Mouse (Mus musculus): ENCODE data around the gene Gm28539.
"Not testable (repeated sequence)": the region's sequence is repeated elsewhere in the genome, so short reads cannot be mapped to it uniquely, and the experiment has no call there.

Gene Gm28539

DNA sequence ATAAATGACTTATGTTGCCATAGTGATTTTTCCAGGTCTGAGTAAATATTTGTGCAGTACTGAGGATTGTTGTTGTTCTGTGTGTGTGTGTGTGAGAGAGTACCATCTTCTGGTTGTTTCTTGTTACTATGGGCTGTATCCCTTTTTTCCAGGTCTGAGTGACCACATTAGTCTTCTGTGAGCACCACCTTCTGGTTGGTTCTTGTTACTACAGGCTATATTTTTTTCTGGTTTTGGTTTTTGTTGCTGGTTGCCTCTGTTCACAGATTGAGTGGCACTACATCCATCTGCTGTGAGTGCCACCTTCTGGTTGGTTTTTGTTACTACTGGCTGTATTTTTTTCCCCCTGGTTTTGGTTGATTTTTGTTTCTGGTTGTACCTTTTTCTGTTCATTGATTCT lies 22.2 kb downstream of the Gm28539 start:
- DNase-seq = no peak

DNA sequence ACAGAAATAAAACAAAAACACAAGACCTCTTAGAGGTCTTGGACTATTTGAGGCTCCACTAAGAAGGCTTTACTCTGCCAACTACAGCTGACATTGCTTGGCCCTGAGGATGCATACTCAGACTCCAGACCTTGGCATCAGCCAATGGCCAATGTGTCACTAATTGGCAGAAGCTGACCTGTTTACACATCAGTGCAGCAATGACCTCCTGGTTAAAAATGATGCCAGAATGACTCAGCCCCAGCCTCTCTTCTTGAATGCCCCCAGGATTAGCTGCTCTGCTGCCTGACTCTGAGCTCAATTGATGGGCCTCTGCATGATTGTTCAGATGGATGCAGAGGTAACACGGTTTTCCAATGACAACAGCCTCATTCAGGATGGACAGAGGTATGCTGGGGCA lies 23.8 kb downstream of the Gm28539 start:
- no peak for DNase-seq

DNA sequence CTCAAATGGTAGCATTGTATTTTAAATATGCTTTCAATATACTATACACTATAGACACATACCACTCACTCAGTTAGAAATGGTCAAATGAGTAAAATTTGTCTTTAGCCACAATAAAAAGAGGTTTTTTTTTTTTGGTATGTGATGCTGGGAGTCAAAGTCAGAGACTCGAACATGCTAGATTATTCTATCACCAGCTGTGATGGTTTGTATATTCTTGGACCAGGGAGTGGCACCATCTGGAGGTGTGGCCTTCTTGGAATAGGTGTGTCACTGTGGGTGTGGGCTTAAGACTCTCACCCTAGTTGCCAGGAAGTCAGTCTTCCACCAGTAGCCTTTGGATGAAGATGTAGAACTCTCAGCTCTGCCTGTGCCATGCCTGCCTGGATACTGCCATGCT lies 34.1 kb downstream of the Gm28539 start:
- DNase-seq = not testable (repeated sequence)

DNA sequence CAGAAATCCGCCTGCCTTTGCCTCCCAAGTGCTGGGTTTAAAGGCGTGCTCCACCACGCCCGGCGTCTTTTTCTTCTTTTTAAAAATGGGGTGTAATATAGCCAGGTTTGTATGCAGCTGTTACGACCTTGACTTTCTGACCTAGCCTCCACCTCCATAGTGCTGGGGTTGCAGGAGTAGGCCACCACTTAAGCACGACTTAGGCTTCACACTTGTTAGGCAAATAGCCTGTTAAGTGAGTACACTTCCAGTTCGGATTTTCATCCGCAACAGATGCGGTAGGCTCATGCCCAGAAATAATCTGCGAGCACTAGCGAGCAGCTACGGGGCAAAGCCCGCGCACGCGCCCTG lies 39.7 kb downstream of the Gm28539 start:
- DNase-seq = no peak

DNA sequence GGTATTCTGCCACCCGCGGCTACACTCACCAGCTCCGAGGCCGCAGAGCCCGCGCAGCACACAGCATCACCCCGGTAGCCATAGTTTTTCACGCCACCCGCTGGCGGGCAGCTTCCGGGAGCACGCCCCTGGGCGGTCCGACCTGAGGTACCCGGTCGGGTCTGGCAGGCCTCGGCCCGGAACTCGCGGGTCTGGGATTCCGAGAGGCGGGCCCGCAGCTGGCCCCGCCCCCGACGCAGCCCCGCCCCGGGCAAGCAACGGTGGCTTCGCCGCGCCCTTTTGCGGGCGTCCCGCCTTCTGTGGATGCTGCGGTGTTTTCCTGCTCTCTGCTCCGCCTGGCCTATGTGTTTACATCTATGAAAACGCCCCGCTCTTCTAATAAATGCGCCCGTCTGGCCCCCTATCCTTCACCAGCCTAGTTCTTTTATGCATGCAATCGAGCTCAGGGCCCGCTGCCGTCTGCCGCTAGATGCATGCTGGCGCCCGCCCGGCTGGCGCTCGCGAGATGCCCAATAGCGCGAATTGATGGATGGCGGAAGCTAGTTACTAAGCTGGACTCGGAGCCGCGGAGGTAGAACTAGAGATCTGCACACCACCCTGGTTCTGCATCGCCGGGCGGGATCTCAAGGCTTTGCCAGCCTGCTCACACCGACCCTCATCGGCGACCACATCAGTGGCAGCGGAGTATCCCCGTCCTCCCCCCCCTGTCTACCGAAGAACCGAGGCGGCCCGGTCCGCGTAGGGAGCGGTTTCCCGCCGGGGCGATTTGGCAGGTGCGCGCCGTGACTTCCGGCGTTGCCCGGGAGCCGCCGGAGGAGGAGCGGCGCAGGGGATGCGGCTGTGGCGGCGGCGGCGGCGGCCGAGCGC lies 40.3 kb downstream of the Gm28539 start, which contains the start of the genes Mrpl40 and Hira:
TSS of gene Mrpl40 (minus strand) at position 421 of the 867 bp plus-strand sequence.
TSS of gene Hira (plus strand) at position 596 of the 867 bp plus-strand sequence.
- DNase-seq = peak; percentile 96

DNA sequence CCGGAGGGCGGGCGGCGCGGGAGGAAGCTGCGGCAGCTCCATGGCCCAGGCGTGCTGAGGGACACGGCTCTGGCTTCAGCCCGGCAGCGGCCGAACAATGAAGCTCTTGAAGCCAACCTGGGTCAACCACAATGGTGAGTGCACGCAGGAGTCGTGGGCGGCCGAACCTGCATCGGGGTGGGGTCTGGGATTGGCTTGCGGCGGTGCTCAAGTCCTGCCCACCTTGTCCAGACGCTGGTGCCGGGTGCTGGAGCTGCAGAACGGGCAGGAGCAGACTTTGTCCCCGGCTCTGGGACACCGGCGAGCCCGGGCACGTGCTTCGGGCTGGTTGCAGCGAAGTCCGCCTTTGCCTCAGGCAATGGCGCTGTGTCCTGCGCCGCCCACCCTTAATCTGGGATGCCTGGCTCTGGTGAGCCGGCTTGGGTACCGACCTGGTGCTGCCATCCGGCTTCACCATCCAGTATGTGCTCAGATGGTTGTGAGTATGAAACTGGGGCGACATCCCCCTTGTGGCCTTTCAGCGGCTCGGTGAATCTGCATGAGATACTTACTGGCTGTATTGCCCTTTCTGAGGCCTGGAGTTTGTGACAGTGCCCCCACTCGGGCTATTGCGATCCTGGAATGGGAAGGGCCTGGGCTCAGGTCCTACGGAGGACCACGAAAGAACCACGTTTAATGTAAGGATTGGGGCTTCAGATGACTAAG lies 41.2 kb downstream of the Gm28539 start:
- peak; percentile 73 for DNase-seq

DNA sequence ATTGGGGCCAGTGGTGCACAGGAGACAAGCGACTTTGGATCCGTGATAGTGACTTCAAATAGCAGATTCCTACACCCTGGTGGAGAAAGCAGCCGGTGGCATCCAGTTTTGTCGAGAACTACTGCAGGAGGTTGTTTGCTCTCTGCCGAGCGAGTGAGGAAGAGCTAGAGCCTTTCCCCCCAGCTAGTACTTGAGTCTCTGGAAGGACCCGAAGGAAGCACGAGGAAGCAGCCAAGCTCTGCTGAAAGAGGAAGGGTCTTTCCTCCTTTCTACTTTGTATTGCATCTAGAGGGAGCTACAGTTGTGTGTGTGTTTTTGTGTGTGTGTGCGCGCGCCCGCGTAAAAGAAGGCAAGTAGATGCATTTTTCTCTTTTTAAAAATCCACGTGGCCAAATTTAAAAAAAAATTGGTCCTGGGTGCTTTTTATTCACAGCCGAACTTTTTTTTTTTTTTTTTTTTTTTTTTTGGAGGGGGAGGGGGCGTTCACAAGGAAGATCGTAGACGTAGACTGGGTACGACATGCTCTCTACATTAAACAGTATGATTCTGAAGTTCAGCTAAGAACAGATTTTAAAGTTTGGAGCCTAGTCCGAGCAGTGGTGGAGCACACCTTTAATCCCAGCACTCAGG lies 41.8 kb downstream of the Gm28539 start:
- DNase-seq = no peak

DNA sequence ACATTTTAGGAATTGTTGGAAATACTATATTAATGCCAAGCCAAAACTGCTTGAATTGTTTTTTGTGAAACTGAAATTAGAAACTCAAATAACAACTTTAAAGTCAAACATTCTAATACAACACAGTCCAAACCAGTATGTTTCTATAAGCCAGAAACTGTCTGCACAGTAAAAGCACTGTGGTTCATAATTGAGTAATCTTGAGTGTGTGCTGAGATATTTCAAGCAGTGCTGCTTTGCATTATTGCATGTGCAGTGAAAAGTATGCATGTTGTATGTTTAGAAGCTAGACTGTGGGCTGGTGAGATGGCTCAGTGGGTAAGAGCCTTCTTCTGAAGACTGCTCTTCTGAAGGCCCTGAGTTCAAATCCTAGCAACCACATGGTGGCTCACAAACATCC lies 47.7 kb downstream of the Gm28539 start:
- no peak for DNase-seq

DNA sequence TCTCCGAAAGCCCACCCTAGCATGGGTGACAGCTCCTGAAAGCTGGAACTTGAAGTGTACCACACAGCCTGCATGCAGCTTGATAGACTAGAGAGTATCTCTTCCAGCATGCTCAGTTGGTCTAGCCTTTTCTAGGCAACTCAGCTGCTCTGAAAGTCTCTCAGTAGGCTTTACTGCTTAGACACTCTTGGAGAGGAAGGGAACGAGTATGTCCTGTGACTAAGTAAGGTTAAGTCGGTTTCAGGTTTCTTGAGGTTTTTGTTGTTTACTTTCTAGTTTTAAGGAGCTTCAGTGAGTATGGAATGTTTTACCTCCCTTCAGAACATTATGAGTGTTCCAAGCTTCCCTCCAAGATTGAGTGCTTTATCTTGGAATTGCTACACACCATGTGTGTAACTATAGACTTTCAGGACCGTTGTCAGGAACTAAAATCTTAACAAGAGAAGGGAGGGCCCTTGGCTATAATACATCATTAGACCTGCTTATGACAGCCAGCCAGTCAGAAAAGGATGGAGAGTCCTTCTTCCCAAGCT lies 57.5 kb downstream of the Gm28539 start:
- DNase-seq = no peak

DNA sequence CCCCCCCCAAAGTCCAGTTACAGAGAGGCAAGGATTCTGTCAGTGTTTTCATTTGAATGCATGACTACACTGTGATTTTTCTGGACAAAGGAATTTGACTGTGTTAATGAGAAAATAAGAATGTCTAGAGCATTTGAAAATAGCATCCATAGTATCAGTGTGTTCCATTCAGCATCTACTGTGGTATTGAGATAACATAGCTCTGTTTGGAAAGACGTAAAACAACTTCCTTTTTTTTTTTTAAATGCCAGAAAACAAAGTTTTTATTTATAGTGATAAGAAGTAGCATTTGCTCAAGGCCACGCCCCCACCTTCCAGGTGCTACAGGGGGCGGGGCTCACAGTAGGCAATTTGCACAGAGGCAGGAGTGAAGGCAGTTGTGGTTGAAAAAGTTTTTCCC lies 58.9 kb downstream of the Gm28539 start:
- no peak for DNase-seq

DNA sequence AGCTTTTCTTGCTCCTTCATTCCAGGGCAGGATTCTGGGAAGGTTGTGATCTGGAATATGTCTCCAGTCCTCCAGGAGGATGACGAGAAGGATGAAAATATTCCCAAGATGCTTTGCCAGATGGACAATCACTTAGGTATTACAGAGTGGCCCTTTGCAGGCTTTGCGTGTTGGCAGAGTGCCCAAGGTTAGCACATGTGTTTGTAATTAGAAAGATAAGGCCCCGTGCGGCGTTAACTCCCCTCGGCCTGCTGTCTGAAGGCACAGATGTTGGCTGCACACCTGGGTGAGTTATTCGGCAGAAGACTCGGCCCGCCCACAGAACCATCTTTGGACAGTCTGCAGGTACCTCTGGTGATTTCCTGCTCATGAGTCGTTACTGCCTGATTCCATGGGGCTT lies 60.0 kb downstream of the Gm28539 start:
- DNase-seq = no peak

DNA sequence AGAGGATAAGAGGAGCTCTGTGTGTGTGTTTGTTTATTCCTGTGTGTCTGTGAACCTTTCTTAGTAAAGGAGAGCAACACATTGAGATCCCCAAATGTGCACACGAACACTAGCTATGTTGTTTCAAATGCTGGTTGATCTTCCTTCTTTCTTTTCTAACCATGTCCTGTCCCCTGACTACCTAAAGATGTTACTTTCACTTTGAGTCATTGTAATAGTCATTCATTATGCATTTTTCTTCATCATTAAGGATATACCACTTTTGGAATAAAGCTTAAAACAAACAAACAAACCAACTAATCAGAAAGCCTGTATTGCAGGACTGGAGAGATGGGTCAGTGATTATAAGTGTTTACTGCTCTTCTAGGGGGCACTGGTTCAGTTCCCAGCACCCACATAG lies 69.3 kb downstream of the Gm28539 start:
- no peak for DNase-seq

DNA sequence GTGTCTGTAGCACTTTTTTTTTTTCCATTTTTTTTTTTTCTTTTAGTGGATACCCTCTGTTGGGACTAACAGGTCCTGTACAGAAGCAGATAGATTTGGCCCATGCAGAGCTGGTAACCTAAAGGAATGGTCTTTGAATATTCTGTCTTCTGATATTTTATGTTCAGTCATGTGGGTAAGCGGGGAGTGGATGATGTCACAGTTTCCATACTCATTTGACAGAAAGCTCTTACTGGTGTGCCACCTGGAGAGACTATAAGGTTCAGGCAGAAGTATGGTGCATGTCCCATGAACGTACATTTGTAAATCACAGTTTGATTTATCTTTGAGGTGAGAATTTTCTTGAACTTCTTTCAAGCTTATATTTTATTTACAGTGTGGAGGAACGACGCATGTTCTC lies 79.7 kb downstream of the Gm28539 start:
- DNase-seq = no peak

DNA sequence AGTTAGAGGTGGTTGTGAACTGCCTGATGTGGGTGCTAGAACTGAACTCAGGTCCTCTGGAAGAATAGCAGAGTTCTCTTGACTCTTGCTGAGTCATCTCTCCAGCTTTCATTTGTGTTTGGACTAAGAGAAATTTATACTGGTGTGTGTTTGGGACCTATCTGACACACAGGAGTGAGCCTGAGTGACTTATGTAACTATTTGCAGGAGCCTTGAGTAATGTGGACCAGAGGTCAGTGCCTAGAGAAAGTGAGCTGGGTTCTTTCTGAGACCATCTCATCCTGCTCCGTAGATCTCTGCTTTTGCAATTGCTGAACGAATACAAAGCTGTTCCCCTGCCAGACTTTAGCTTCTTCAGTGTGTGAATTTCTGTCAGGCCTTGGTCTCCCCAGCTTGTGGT lies 85.4 kb downstream of the Gm28539 start:
- no peak for DNase-seq

DNA sequence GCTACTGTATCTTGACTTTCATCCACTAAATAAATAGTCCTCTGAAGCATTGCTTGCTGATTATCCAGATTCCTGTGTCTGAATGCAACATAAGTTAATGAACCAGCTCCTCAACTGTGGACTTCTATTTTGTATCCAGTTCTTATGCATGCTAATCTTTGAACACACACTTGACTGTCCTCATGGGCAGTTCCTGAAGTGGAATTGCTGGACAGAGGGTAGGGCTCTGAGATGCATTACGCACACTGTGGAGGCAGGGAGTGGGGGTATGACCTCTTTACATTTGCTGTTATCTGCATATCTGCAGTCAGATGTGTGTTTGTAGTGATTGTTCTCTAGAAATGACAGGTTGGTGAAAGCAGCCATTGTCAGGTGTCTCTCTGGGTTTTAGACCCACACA lies 91.6 kb downstream of the Gm28539 start:
- DNase-seq = no peak

DNA sequence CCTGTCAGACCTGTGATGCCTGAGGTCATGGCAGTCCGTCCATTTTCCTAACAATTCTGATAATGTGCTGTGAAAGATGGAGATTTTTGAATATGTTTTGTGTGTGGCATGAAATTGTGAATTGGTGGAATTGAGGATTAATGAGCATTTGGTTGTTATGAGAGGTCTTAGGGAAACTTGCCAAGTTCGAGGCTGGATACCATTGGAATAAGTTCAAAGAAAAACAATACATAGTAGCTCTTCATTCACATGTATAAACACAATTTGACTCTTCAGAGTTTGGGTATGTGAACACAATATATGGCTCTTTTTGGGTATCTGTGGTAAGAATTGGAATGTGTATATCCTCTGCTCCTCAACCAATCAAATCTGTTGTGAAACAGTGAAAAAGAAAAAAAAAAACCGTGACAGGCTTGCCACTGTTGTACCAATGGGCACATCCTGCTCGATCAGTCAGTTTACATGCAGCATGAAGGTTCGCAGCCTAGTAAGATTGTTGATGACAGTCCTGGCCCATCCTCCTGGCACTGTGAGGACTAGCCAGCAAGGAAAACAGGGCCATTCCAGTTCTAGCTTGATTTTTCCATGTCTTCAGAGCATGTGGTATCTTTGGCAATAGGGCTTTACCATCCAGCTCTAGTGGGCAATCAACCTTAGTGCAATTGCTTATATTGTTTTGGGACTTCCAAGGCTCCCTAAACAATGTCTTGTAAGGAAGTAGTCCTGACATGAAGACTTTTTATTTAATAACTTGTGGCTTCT lies 102.1 kb downstream of the Gm28539 start:
- DNase-seq = no peak

DNA sequence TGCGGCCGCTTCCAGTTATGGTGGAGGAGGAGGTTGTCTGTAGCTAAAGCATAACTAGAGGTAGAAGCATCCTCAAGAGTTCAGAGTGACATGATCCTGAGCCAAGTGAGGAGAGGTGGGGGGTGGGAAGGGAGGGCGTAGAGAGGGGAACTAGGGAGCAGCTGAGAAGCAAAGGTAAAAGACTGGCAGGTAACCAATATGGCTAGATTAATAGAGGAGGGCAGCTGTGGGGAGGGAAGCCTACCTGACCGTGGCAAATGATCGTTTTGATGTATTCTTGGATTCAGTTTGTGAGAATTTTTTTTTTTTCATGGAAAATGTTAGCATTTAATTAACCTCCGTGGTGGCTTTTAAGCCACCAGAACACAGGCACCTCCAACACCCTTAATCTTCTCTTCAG lies 107.5 kb downstream of the Gm28539 start:
- no peak for DNase-seq

DNA sequence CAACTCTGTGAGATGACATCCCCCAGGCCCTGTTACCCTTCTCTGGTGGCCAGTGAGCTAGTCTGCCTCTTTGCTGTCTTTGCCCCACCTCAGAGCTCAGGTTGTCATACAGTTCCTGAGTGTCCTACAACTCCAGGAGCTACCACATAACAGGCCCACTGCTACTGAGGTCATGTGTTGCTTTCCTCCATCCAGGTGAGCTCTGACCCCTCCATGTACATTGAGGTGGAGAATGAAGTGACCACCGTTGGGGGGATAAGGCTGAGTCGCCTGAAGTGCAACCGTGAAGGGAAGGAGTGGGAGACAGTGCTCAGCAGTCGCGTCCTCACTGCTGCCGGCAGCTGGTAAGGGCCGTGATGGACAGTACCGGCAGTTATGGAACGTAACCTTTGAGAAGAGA lies 112.6 kb downstream of the Gm28539 start:
- DNase-seq = no peak

DNA sequence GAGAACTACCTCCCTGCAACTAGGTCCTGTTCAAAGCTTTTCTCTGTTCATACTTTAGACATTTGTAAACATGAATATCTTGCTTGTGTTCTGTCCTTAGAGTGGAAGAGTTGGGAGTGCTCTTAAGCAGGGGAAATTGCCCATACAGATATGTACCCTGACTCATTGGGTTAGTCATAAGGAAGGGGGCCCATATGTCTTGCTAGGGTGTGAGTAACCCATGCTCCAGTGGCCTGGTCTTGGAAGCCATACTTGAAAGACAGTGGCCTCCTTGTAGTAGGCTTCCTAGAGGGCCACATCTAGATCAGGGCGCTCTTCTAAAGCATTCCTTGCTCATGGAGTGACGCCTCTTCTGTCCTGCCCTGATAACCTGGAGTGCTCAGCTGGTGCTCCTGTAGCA lies 114.0 kb downstream of the Gm28539 start:
- no peak for DNase-seq

DNA sequence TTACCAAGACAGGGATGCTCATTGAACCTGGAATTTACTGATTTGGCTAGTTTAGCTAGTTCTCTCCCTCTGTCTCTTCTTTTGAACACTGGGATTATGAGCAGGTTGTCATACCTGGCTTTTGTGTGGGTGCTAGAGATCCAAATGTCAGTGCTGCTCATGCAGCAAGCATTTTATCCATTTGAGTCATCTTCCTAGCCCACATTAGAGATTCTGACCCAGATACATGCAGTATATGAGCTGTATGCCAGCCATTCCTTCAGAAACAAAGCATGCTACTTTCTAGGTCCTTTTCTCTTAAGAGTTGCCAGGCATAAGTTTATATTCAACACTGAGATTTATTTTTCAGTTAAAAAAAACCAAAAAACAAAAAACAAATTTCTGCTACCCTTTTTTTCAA lies 116.4 kb downstream of the Gm28539 start:
- no peak for DNase-seq

DNA sequence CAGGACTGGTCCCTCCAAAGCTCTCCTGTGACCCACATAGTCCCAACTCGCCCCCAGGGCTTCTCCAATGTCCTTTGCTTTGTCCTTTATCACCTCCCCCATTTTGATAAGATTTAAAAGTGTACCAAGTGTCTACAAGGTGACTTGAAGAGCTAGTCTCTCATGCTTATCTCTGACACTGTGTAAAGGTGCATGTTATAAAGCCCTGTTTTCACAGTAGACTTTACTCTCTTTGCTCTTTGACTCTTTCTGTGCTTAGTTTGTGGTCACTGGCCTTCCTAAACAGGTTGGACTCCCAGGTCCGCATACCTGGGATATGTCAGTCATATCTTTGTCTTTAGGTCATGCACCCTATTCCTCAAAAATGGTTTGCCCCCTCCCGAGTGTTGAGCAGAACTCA lies 118.7 kb downstream of the Gm28539 start:
- DNase-seq = no peak

DNA sequence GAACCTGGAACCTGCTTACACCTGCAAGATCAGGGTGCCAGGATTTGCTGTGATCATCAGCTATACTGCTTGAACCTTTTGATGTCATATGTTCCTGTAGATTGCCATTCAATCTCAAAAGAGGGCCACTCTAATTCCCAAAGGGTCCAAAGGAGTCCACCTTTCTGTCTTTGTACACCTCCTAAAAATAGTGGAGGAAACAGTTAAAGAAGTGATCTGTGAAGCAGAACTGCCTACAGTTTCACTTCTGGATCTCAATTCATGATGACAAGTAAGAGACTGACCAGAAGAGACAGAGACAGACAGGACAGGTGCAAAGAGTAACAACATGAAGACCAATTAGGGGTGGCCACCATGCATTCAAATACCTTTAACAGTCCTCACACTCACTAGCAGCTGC lies 127.1 kb downstream of the Gm28539 start:
- DNase-seq = no peak
